Mouse (Mus musculus): Measurements from ENCODE around the gene Mipep.

- TF ChIP-seq CTCF (IDR thresholded peaks at IDR 0.05; ENCODE audit: extremely low read depth, insufficient read depth, low read length) (no peak), POLR2A (IDR thresholded peaks at IDR 0.05; ENCODE audit: extremely low read depth, insufficient read depth, low read length) (no peak)
Observed at GRCm38 (mm10) chr14:60738434-60738938, 45.9 kb upstream of the Mipep start.

Data from cortical plate, adult 2 months (tissue).